Mouse (Mus musculus): ENCODE data around the gene Rnf217. TPM values are rescaled to one million over a fixed set of nuclear protein-coding genes. Genes with fewer than 3 reads are reported as not detected.

Gene Rnf217
- polyA plus RNA-seq, 1 experiment from 2014 or later, result 2.1 TPM

GRCm38 (mm10) chr10:31467043-31467898, 141.7 kb downstream of the Rnf217 start:
- no peak for ATAC-seq (ENCODE audit: insufficient number of reproducible peaks, insufficient read depth, low FRiP score, low TSS enrichment, low read depth)
- no peaks in the 10 kb centered on the region for H3K36me3 ChIP-seq
- 73% methylated on average over 10 of the region's 10 CpGs for WGBS
- no peak overlapping the region for H3K27ac ChIP-seq
- H3K4me2 ChIP-seq, result no peak overlapping the region
- H3K4me3 ChIP-seq (replicated peaks), result no peak overlapping the region
- no peak overlapping the region for H3K9ac ChIP-seq (replicated peaks)
- H3K4me1 ChIP-seq (replicated peaks), result no peaks in the 10 kb centered on the region
- H3K27me3 ChIP-seq, result no peaks in the 10 kb centered on the region
- no peaks in the 10 kb centered on the region for H3K9me3 ChIP-seq

- Histone ChIP-seq H3K4me2 (no peak overlapping the region), H3K27ac (no peak overlapping the region), H3K9me3 (no peaks in the 10 kb centered on the region), H3K4me1 (replicated peaks) (no peaks in the 10 kb centered on the region), H3K27me3 (no peaks in the 10 kb centered on the region), H3K36me3 (no peaks in the 10 kb centered on the region), H3K9ac (replicated peaks) (no peak overlapping the region), H3K4me3 (replicated peaks) (no peak overlapping the region)
- WGBS, result 86% methylated on average over 6 of the region's 6 CpGs
- ATAC-seq (ENCODE audit: insufficient number of reproducible peaks, insufficient read depth, low FRiP score, low TSS enrichment, low read depth), result no peak
Observed at GRCm38 (mm10) chr10:31465840-31466541, 143.0 kb downstream of the Rnf217 start.

DNA sequence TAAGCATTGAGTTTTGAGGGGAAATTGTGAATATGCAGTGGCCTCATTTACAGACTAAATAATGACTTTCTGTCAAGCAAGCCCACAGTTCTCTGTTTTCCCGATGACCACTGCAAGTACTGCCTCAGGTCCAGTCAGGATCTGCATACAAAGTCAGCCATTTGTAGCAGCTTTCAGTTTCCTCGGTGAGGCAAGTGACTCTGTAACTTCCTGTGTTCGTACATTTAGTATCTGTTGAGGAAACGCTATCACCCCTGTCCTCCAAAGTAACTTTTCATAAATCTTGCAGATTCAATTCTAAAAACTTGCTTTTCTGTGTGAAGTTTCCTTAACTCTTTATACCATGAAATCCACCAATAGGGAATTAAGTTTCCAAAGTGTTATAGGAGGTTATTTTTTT, 143.6 kb downstream of the Rnf217 start:
- Histone ChIP-seq H3K27me3 (no peaks in the 10 kb centered on the region), H3K4me2 (no peak overlapping the region), H3K27ac (no peak overlapping the region), H3K9ac (replicated peaks) (no peak overlapping the region), H3K4me1 (replicated peaks) (no peaks in the 10 kb centered on the region), H3K36me3 (no peaks in the 10 kb centered on the region), H3K4me3 (replicated peaks) (no peak overlapping the region), H3K9me3 (no peaks in the 10 kb centered on the region)
- no peak for ATAC-seq (ENCODE audit: insufficient number of reproducible peaks, insufficient read depth, low FRiP score, low TSS enrichment, low read depth)
- 81% methylated on average over 4 of the region's 4 CpGs for WGBS

DNA sequence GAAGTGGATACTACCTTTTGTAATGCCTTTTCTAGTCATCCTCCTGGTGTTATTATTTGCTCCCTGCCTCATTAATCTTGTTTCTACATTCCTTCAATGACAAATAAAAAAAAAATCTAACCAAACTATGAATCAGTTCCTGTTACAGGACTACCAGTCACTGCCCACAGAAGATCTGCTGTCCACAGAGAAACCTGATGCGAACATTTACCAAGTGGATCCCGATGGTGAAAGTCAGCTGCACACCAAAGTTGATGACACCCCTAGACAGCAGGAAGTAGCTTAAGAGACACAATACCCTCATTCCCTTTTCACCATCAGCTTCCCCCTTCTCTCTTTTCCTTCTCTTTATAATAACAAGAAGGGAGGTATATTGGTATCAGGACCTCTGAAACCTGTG, 145.9 kb downstream of the Rnf217 start:
- no peaks in the 10 kb centered on the region for H3K36me3 ChIP-seq
- no peaks in the 10 kb centered on the region for H3K27me3 ChIP-seq
- H3K4me1 ChIP-seq (replicated peaks), result no peaks in the 10 kb centered on the region
- no peak overlapping the region for H3K27ac ChIP-seq
- H3K9me3 ChIP-seq, result no peaks in the 10 kb centered on the region
- no peak overlapping the region for H3K4me3 ChIP-seq (replicated peaks)
- no peak overlapping the region for H3K9ac ChIP-seq (replicated peaks)
- 95% methylated on average over 2 of the region's 2 CpGs for WGBS
- ATAC-seq (ENCODE audit: insufficient number of reproducible peaks, insufficient read depth, low FRiP score, low TSS enrichment, low read depth), result no peak
- H3K4me2 ChIP-seq, result no peak overlapping the region

DNA sequence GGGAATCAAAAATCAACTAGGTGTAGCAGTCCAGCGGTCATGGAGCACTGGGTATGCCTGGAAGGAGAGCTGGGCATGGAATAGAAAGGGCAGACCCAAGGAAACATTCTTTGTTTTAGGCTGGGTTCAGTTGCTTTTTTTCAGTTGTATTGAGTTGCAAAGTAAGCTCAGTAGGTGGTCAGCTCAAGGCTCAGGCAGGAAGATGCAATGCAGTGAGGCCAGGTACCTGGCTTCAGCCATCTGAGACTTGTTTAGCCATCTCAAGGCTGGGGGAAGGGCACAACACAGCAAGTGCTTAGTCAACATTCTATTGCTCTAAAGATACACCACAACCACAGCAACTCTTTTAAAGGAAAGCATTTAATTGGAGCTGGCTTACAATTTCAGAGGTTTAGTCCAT, 152.2 kb downstream of the Rnf217 start:
- H3K9ac ChIP-seq (replicated peaks), result no peak overlapping the region
- 52% methylated on average over 1 of the region's 1 CpGs for WGBS
- ATAC-seq (ENCODE audit: insufficient number of reproducible peaks, insufficient read depth, low FRiP score, low TSS enrichment, low read depth), result no peak
- H3K4me2 ChIP-seq, result no peak overlapping the region
- H3K27me3 ChIP-seq, result no peaks in the 10 kb centered on the region
- H3K27ac ChIP-seq, result no peak overlapping the region
- H3K9me3 ChIP-seq, result no peaks in the 10 kb centered on the region
- H3K4me3 ChIP-seq (replicated peaks), result no peak overlapping the region
- H3K36me3 ChIP-seq, result no peaks in the 10 kb centered on the region
- H3K4me1 ChIP-seq (replicated peaks), result no peaks in the 10 kb centered on the region

DNA sequence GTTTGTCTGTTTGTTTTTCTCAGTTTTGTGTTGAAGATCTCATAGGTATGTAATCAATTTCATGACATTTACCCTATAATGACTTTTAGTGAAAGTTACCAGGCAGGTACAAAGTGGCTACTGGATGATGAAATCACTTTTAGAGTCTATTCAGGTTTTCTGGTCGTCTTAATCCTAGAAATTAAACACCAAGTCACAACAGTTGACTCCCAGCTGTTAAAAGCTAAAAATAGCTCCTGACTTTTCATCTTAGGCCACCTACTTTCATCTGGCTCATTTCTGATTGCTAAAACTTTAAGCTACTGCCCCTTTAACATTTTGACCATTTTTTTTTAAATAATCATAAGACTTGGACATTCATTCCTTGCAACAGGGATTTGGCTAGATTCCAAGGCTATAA, 161.9 kb downstream of the Rnf217 start:
- WGBS, result 50% methylated on average over 1 of the region's 1 CpGs
- Histone ChIP-seq H3K4me3 (replicated peaks) (no peak overlapping the region), H3K4me1 (replicated peaks) (no peaks in the 10 kb centered on the region), H3K27ac (no peak overlapping the region), H3K9ac (replicated peaks) (no peak overlapping the region), H3K36me3 (no peaks in the 10 kb centered on the region), H3K27me3 (no peaks in the 10 kb centered on the region; the same call in 1 of the 2 replicates), H3K4me2 (no peak overlapping the region), H3K9me3 (no peaks in the 10 kb centered on the region)
- no peak for ATAC-seq (ENCODE audit: insufficient number of reproducible peaks, insufficient read depth, low FRiP score, low TSS enrichment, low read depth)

- peak within 1 kb of the TSS; percentile 77 for H3K4me2 ChIP-seq
- 0 out of 2 replicates have a peak within 1 kb of the TSS, but pooled peaks have one; percentile 56 for H3K27ac ChIP-seq
- H3K4me1 ChIP-seq (replicated peaks), result no peaks in the 10 kb centered on the region
- WGBS, result 1% methylated on average over 59 of the region's 59 CpGs
- peak within 1 kb of the TSS; percentile 63 for H3K4me3 ChIP-seq (replicated peaks)
- no peaks in the 10 kb centered on the region for H3K36me3 ChIP-seq
- peak within 1 kb of the TSS; percentile 65 for H3K9ac ChIP-seq (replicated peaks)
- H3K27me3 ChIP-seq, result no peaks in the 10 kb centered on the region; the same call in 1 of the 2 replicates
- no peaks in the 10 kb centered on the region for H3K9me3 ChIP-seq
- peak; percentile 99 for ATAC-seq (ENCODE audit: insufficient number of reproducible peaks, insufficient read depth, low FRiP score, low TSS enrichment, low read depth)
Observed at GRCm38 (mm10) chr10:31445291-31446124, 163.5 kb downstream of the Rnf217 start, which contains the start of gene Tpd52l1. Gene Tpd52l1, minus strand, starts transcription at chr10:31445958.

DNA sequence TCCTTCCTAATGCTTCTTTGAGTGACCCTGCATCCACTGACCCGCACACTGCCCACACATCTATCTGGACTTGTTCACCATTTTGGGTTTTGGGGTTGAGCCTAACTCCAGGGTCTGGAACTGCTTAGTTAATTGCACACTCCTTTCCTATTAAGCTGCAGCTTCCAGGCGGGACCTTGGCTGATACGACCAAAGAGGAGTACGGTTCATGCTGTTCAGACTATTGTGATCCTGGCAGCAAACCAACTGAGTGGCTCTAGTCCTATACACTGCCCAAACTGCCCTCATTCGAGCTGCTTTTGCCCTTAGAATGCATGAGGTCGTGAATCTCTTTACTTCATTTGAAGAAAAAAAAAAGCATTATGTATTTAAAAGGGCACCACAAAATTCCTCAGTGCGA, 164.8 kb downstream of the Rnf217 start:
- Histone ChIP-seq H3K4me2 (no peak overlapping the region), H3K4me1 (replicated peaks) (no peaks in the 10 kb centered on the region), H3K9me3 (no peaks in the 10 kb centered on the region), H3K27me3 (no peaks in the 10 kb centered on the region; the same call in 1 of the 2 replicates), H3K36me3 (no peaks in the 10 kb centered on the region), H3K4me3 (replicated peaks) (no peak overlapping the region), H3K9ac (replicated peaks) (no peak overlapping the region), H3K27ac (no peak overlapping the region)
- no peak for ATAC-seq (ENCODE audit: insufficient number of reproducible peaks, insufficient read depth, low FRiP score, low TSS enrichment, low read depth)
- 61% methylated on average over 7 of the region's 7 CpGs for WGBS

Other genes with a start within 250 kb of the Rnf217 start
- 40.9 and 41.2 TPM in 2 replicates for gene Tpd52l1, start 163.2 kb downstream of the Rnf217 start, polyA plus RNA-seq (2016; fragmentation: Nextera tagmentation; extraction: Ambion mirVana)

Measured in limb, embryonic 12.5 days (tissue).